Mouse (Mus musculus): ENCODE data around the gene Ywhag. TPM values are rescaled to one million over a fixed set of nuclear protein-coding genes. Genes with fewer than 3 reads are reported as not detected.
A peak's percentile ranks its signal among the peaks of the same experiment; 100 is the strongest.

Gene Ywhag
- total and polyA plus RNA-seq, 2 experiments: 23.0 to 42.4 TPM

DNA sequence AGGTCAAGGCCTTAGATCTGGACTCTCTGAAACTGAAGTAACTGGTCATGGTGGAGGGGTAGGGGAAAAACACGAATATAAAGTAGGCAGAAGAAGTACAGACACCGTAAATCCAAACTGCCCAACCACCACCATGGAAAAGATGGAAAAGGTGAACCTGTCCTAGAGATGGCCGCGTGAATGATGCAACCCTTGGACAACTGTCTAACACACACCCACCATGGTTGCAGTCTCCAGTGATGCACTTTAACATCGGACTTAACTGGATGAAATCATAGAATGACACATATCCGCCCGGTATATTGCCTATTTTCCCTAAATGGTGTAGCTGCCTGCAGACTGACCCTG is 734 bp upstream of the Ywhag start:
- Histone ChIP-seq H3K4me1 (ENCODE audit: control insufficient read depth, insufficient read depth, low read length) (peaks cover 8% of the 10 kb centered on the region; the same call in 1 of the 2 replicates), H3K27me3 (ENCODE audit: control insufficient read depth, insufficient read depth, low read length) (no peaks in the 10 kb centered on the region), H3K9ac (ENCODE audit: low read depth, low read length) (peak overlapping the region; percentile 13), H3K27ac (replicated peaks; ENCODE audit: insufficient read depth, low read depth, low read length) (peak overlapping the region; percentile 32), H3K79me2 (ENCODE audit: control insufficient read depth, insufficient read depth, low read length) (peaks cover 8% of the 10 kb centered on the region; the same call in 1 of the 2 replicates), H3K36me3 (ENCODE audit: control insufficient read depth, insufficient read depth, low read length) (0 out of 2 replicates have a peak, but pooled peaks cover 2% of the 10 kb centered on the region), H3K4me3 (ENCODE audit: insufficient read depth, low read depth, low read length) (peak overlapping the region; percentile 2; the same call in 1 of the 2 replicates)
- DNase-seq (ENCODE audit: extremely low read depth, low read depth, low spot score): no peak
- TF ChIP-seq POLR2A (IDR thresholded peaks at IDR 0.05; ENCODE audit: extremely low read depth, insufficient read depth, low read length) (no peak), CTCF (IDR thresholded peaks at IDR 0.05; ENCODE audit: low read depth, low read length) (no peak)
- WGBS: 32% methylated on average over 7 of the region's 7 CpGs

- H3K36me3 ChIP-seq (ENCODE audit: control insufficient read depth, insufficient read depth, low read length): peaks cover 2% of the 10 kb centered on the region; the same call in 1 of the 2 replicates
- peak overlapping the region; percentile 99 for H3K4me3 ChIP-seq (ENCODE audit: insufficient read depth, low read depth, low read length)
- H3K27me3 ChIP-seq (ENCODE audit: control insufficient read depth, insufficient read depth, low read length): no peaks in the 10 kb centered on the region
- WGBS: under 1% methylated on average over 35 of the region's 35 CpGs
- TF ChIP-seq CTCF (IDR thresholded peaks at IDR 0.05; ENCODE audit: low read depth, low read length): no peak
- no peak for TF ChIP-seq POLR2A (IDR thresholded peaks at IDR 0.05; ENCODE audit: extremely low read depth, insufficient read depth, low read length)
- DNase-seq (ENCODE audit: extremely low read depth, low read depth, low spot score): no peak
- H3K9ac ChIP-seq (ENCODE audit: low read depth, low read length): peak overlapping the region; percentile 94
- H3K4me1 ChIP-seq (ENCODE audit: control insufficient read depth, insufficient read depth, low read length): peaks cover 18% of the 10 kb centered on the region
- peak overlapping the region; percentile 98 for H3K27ac ChIP-seq (replicated peaks; ENCODE audit: insufficient read depth, low read depth, low read length)
- H3K79me2 ChIP-seq (ENCODE audit: control insufficient read depth, insufficient read depth, low read length): peaks cover 16% of the 10 kb centered on the region; the same call in 1 of the 2 replicates
These were observed 445 bp downstream of the Ywhag start for GRCm38 (mm10) chr5:135933900-135934441.

- H3K36me3 ChIP-seq (ENCODE audit: control insufficient read depth, insufficient read depth, low read length): peaks cover 2% of the 10 kb centered on the region; the same call in 1 of the 2 replicates
- TF ChIP-seq POLR2A (IDR thresholded peaks at IDR 0.05; ENCODE audit: extremely low read depth, insufficient read depth, low read length): no peak
- no peak for TF ChIP-seq CTCF (IDR thresholded peaks at IDR 0.05; ENCODE audit: low read depth, low read length)
- H3K9ac ChIP-seq (ENCODE audit: low read depth, low read length): peak overlapping the region; percentile 94
- DNase-seq (ENCODE audit: extremely low read depth, low read depth, low spot score): no peak
- 9% methylated on average over 11 of the region's 12 CpGs for WGBS
- H3K4me1 ChIP-seq (ENCODE audit: control insufficient read depth, insufficient read depth, low read length): peaks cover 21% of the 10 kb centered on the region
- H3K79me2 ChIP-seq (ENCODE audit: control insufficient read depth, insufficient read depth, low read length): peaks cover 16% of the 10 kb centered on the region; the same call in 1 of the 2 replicates
- H3K27me3 ChIP-seq (ENCODE audit: control insufficient read depth, insufficient read depth, low read length): no peaks in the 10 kb centered on the region
- no peak overlapping the region for H3K27ac ChIP-seq (replicated peaks; ENCODE audit: insufficient read depth, low read depth, low read length)
- peak overlapping the region; percentile 99 for H3K4me3 ChIP-seq (ENCODE audit: insufficient read depth, low read depth, low read length)
These were observed 1.1 kb downstream of the Ywhag start for GRCm38 (mm10) chr5:135933222-135933899.

DNA sequence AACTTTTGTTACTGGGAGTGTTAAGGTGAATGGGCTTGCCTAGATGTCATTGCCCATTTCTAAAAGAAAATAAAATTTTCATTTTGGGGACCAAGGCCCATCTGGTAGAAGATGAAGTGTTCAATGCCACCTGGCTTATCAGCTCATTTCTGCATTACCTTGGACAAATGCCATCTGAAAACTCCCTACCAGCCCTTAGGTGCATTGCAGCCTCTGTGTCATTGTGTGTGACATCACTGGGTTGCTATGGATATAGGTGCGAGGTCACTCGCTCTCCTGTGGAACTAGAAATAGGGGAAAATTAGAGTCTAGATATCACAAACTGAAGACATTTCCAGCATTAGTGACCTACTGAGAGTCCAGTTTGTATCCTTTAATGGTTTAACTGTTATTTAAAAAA is 2.1 kb downstream of the Ywhag start:
- no peak for DNase-seq (ENCODE audit: extremely low read depth, low read depth, low spot score)
- no peak overlapping the region for H3K4me3 ChIP-seq (ENCODE audit: insufficient read depth, low read depth, low read length)
- H3K4me1 ChIP-seq (ENCODE audit: control insufficient read depth, insufficient read depth, low read length): peaks cover 23% of the 10 kb centered on the region
- no peaks in the 10 kb centered on the region for H3K27me3 ChIP-seq (ENCODE audit: control insufficient read depth, insufficient read depth, low read length)
- no peak overlapping the region for H3K27ac ChIP-seq (replicated peaks; ENCODE audit: insufficient read depth, low read depth, low read length)
- no peak overlapping the region for H3K9ac ChIP-seq (ENCODE audit: low read depth, low read length)
- peaks cover 2% of the 10 kb centered on the region; the same call in 1 of the 2 replicates for H3K36me3 ChIP-seq (ENCODE audit: control insufficient read depth, insufficient read depth, low read length)
- TF ChIP-seq POLR2A (IDR thresholded peaks at IDR 0.05; ENCODE audit: extremely low read depth, insufficient read depth, low read length) (no peak), CTCF (IDR thresholded peaks at IDR 0.05; ENCODE audit: low read depth, low read length) (no peak)
- peaks cover 26% of the 10 kb centered on the region; the same call in 1 of the 2 replicates for H3K79me2 ChIP-seq (ENCODE audit: control insufficient read depth, insufficient read depth, low read length)
- WGBS: 70% methylated on average over 2 of the region's 2 CpGs

GRCm38 (mm10) chr5:135931526-135931925 is 2.9 kb downstream of the Ywhag start:
- H3K79me2 ChIP-seq (ENCODE audit: control insufficient read depth, insufficient read depth, low read length): peaks cover 31% of the 10 kb centered on the region; the same call in 1 of the 2 replicates
- no peaks in the 10 kb centered on the region for H3K27me3 ChIP-seq (ENCODE audit: control insufficient read depth, insufficient read depth, low read length)
- H3K4me1 ChIP-seq (ENCODE audit: control insufficient read depth, insufficient read depth, low read length): peaks cover 23% of the 10 kb centered on the region
- H3K27ac ChIP-seq (replicated peaks; ENCODE audit: insufficient read depth, low read depth, low read length): 0 out of 2 replicates have a peak overlapping the region, but pooled peaks have one; percentile 5
- TF ChIP-seq POLR2A (IDR thresholded peaks at IDR 0.05; ENCODE audit: extremely low read depth, insufficient read depth, low read length) (no peak), CTCF (IDR thresholded peaks at IDR 0.05; ENCODE audit: low read depth, low read length) (no peak)
- H3K9ac ChIP-seq (ENCODE audit: low read depth, low read length): no peak overlapping the region
- no peak overlapping the region for H3K4me3 ChIP-seq (ENCODE audit: insufficient read depth, low read depth, low read length)
- peaks cover 2% of the 10 kb centered on the region; the same call in 1 of the 2 replicates for H3K36me3 ChIP-seq (ENCODE audit: control insufficient read depth, insufficient read depth, low read length)
- DNase-seq (ENCODE audit: extremely low read depth, low read depth, low spot score): no peak
- 80% methylated on average over 9 of the region's 9 CpGs for WGBS

All from liver, adult 2 months (tissue).